Mouse (Mus musculus) ES-E14 (cell line): Measurements from ENCODE around the gene Bhlhe41.

Experiments
- HCFC1 ChIP-seq: IDR thresholded peaks from 2 replicates; pipeline ENCODE4 v1.6.1; 2012; ENCODE audit warnings: low read length, inconsistent platforms, borderline replicate concordance; ENCODE audit not compliant: insufficient read depth
- ZNF384 ChIP-seq: IDR thresholded peaks from 2 replicates; pipeline ENCODE4 v1.6.1; 2012; ENCODE audit warnings: low read depth, low read length, inconsistent platforms

- no peak for TF ChIP-seq HCFC1
- no peak for TF ChIP-seq ZNF384
These were observed 28.1 kb upstream of the Bhlhe41 start for GRCm38 (mm10) chr6:145893366-145894021.
